Mouse (Mus musculus): ENCODE data around the gene Gm15107.
"Not testable (repeated sequence)": the region's sequence is repeated elsewhere in the genome, so short reads cannot be mapped to it uniquely, and the experiment has no call there.

The Gm15107 gene

GRCm38 (mm10) chrX:148180424-148180823, at the start of gene Gm15107:
Gene Gm15107, plus strand, starts transcription at chrX:148180724.
- DNase-seq (ENCODE audit: low read depth, low spot score) = not testable (repeated sequence)

Measured in A20 (cell line).